Mouse (Mus musculus): ENCODE results near the gene Kif23.

Kif23 gene

DNA sequence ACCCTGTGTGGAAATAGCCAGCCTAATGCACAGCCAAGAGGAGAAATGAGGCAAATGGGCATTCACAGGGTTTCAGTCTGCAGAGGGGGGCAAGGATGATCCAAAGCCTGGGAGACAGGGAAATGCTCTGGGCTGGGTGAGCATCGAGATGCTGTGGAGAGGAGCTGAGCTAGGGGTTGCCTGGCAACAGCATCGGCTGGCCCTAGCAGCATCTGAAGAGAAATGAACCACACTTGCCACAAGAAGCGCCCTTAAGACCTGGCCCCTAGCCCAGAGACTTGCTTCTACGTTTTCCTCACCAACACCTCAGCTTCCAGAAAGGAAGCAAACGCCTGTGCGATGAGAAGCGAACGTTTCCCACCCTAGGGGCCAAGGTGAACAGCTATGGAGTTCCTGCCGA is 44.1 kb downstream of the Kif23 start:
- no peak for DNase-seq

- DNase-seq, result no peak
Measured at GRCm38 (mm10) chr9:61901574-61901973, 45.0 kb downstream of the Kif23 start.

DNA sequence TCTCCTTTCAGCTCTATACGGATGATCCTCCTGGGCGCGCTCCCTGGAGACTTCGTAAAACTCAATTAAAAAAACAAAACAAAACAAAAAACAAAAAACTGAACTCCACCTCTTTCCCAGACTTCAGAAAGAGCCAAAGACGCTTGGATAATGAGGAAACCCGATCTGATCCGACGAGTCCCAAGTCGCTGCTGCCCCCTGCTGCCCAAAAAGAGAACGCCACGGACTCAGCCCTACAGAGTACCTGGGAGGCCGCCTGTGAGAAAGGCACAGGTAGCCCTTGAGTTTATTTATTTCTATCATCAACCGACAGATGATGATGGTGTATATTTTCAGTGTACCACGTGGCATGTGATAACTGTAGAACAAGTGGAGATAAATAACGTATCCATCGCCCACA is 46.8 kb downstream of the Kif23 start:
- peak; percentile 85 for DNase-seq

DNA sequence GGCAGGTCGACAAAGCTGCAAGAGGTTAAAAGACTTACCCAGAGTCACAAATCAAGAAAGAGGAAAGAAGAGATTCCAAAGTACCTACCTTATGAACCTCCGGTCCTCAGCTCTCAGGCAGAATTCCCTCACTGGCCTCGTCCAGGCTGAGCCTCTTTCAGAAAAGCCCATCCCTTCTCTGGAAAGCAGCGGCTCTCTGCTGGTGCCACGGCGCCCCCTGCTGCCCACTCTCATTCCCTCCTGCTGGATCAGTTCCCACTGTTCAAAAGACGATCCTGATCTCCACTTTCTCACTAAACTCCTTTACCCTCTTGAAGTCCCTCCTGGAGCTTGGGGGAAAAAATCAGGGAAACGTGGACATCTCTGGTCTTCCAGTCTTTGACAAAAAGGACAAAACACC is 48.2 kb downstream of the Kif23 start:
- DNase-seq, result peak; percentile 73

DNA sequence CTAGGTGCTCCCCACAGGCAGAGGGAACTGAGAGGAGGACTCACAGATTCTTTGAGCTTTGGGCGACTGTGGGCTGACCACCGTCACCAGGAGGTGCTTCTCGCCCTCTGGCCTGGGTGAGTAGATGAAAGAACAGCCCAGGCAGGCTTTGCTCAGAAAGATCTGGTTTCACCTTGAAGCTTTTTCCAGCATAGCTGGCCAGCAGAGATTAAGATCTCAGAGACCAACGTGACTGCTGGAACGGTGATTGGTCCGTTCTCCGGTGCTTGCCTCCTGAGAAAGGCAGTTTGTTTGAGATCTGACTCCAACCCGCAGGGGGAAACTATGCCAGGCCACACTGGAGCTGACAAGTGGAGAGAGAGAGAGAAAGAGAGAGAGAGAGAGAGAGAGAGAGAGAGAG is 51.6 kb downstream of the Kif23 start:
- no peak for DNase-seq

DNA sequence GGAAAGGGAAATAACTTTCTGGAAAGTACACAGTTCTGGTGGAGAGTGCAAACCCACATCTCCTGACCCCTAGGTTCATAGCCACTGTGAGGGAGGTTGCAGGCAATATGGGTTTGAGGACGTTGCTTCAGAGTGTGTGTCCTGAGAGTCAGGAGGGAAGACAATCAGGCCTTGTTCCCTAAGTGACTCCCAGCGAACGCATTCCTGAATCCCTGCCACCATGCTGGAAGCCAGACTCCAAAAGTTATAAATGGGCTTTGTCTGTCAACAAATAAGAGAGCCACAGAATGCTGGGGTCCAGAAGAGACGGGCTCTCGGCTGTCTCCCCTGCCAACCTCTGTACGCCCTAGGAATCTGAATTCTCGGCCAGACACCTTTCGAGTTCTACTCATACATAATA is 56.7 kb downstream of the Kif23 start:
- DNase-seq, result no peak

DNA sequence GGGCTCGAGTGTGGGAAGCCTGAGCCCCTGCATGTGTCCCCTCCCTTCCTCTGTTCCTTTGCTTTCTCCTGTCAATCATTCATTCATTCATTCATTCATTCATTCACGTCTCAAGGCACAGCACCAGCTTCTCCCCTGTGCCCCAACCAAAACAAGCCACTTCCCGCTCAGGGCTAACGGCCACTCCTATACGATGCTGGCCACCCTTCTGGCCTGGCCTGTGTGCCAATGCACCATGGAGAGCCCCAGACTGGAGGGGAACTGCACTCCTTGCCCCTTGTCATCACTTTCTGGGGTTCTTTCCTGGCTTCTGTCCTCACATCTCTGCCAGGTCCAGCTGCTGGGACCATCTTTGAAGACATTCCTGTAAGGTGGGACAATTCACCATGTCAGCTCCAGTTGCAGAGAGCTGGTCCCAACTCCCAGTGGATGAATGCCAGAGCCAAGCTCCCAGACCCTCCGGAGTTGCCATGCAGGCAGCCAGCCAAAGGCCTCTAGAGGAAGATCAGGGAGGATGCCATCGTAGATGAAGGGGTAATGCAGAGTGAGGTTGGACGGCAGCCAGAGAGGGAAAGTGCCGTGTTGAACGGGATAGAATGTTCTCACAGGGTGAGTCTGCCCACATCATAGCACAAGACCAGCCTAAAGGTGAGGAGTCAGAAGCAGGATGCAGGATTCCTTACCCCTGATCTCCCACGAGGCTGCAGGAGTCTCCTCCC is 58.8 kb downstream of the Kif23 start:
- DNase-seq, result no peak

DNA sequence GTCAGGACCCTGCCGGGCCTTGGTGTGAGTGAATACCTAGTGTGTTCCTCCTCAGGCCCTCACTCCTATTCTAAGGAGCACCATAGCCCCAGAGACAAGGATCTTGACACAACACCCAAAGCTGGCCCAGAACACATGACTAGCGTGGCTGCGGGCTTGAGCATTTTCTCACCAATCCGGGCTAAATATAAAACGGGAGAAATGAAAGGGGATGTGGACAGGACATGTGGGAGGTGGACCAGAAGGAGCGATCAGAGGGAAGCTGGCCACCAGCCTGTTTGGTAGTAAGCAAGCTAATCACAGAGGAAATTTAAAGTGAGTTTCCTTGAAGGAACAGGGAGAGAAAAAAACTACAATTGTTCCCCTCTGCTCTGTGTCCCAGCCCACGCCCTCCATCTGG is 60.6 kb downstream of the Kif23 start:
- DNase-seq, result no peak

DNA sequence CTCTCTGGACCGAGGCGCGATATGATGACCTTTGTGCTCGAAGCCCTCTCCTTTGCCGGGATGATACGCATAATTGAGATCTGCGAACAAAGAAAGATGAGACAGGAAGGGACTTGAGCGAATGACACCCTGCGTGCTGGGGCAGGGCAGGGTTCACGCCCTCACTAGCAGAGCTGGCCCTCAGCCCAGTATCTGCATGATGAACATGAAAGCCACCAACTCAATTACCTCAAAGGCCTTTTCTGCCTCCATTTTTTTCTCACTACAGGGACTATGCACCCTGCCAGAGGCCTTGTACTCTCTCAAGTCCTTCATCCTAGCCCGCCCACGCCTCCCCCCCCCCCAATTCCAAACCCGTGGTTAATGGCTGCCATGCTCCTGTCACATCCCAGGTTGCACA is 61.6 kb downstream of the Kif23 start:
- no peak for DNase-seq

GRCm38 (mm10) chr9:61884375-61884774 is 62.2 kb downstream of the Kif23 start:
- no peak for DNase-seq

DNA sequence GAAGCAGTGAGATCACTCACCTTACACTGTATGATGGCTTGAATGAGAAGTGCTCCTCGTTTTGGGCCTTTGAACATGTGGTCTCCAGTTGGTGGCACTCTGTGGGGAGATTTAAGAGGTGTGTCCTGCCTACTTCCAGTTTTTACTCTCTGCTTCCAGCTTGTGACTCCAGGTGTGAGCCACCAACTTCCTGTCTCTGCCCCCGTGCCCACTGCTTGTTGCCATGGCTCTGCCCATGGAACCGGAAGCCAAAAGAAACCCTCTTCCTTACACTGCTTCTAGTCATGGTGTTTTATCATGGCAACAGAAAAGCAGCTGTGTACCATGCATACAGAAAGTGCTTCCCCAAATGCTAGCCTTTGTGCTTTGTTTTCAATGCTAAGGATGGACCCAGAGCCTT is 64.4 kb downstream of the Kif23 start:
- DNase-seq, result no peak

DNA sequence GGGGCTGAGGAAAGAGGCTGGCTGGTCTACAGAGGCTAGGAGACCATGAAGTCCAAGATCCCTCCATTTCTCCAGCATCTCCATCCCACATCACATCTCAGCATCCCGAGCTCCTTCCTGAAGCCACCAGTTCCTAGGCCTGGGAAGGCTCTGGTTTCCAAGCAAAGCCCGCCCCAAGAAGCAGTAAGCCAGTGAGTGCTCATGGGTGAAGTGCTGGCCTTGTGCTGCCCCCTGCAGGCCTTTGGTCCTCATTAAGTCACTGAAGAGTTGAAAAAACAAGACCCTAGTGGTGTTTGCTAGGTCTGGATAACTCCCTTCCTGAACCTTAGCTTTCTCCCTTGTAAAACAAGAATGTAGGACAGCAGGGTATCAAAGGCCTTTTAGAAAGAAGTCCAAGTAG is 67.7 kb downstream of the Kif23 start:
- peak; percentile 55 for DNase-seq

GRCm38 (mm10) chr9:61877373-61878112 is 69.0 kb downstream of the Kif23 start:
- no peak for DNase-seq

GRCm38 (mm10) chr9:61873325-61873724 is 73.2 kb downstream of the Kif23 start:
- DNase-seq, result no peak

DNA sequence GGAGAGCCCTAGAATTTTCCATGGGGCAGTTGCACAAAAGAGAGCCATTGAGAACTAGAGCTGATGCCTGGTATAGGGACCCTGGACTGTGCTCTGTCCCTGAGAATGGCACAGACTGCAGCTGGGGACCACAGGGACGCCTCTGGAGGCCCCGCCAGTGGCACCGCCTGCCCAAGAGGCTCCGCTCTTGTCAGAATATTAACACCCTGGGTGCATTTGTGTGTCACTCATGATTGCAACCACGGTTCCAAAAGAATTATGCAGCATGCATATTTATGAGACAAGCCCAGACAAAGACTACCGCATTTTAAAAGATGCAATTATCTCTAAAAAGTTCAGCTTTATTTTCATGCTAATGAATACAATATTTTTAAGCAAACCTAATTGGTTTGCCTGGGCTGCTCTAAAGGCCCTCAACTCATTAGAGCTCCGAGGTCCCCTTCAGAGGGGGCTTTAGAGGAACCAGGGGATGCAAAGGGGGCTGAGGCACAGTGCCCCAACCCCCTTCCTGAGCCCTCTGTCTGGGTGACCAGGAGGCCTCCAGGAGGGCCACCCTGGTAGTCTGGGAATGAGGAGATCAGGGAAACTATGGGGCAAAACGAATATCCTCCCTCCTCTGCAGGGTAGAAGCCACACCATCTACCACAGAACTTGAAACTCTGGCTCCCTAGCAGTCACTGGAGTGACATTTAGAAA is 74.2 kb downstream of the Kif23 start:
- no peak for DNase-seq

DNA sequence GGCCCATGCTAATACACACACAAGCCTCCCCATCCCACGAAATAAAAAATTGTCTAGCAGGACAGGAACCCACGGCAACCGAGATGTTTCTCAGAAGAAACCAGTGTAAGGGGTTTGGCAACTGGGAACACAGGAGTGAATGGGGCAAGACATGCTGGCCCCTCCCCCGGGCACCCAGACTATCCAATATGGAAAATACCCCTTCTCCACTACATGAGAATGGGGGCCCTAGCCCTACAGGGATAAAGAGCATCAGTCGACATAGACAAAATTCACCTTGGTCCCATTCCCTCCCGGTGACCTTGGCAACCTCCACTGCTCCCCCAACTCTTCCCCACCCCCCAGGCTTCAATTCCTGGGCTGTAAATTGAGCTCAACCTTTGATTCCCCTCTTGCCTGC is 74.7 kb downstream of the Kif23 start:
- no peak for DNase-seq

DNA sequence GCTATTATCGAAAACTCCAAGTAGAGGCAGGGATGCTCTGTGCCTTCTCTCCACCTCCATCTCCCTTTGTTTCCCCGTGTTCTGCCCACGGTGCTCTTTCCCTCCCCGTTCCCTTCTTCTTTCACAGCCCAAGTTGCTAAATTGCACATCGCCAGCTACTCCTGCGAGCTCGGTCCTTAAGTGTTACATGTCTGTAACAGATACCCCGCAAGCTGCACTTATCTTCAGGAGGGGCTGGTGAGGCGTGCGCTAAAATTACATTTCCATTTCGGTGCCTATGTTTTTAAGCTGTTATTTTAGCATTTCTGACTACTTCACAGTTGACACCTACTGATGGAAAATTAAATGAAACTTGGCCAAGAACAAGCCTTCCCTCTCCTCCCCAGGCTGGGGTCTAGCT is 78.9 kb downstream of the Kif23 start:
- DNase-seq, result no peak

Measured in cerebellum, adult 9-10 months (tissue).